Mouse (Mus musculus): ENCODE measurements around the gene Nfkbia.
A peak's percentile ranks its signal among the peaks of the same experiment; 100 is the strongest.

The Nfkbia gene

DNA sequence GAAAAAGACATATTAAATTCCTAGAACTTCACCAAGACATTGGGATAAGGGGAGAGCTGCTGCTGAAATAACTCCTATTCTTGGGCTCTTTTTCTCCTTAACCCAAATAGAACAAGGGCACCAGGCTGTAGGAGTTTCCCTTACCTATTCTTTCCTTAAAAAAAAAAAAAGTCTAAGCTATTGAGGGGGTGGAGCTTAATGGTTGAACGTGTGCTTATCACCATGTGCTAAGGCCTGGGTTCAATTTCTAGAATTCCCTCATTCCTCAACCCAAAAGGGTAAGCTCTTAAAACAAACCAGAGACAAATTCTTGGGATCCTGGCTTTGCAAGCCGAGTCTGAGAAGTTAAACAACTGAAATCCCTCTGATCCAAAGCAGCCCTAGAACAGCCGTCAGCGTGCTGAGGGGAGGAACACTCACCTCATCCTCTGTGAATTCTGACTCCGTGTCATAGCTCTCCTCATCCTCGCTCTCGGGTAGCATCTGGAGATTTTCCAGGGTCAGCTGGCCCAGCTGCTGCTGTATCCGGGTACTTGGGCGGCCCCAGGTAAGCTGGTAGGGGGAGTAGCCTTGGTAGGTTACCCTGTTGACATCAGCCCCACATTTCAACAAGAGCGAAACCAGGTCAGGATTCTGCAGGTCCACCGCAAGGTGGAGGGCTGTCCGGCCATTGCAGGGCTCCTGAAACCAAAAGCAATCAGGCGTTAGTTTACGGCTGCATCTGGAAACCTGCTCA lies 2.3 kb downstream of the Nfkbia start:
- no peak for DNase-seq (ENCODE audit: low spot score)

GRCm38 (mm10) chr12:55488661-55489447 lies 3.6 kb downstream of the Nfkbia start:
- DNase-seq (ENCODE audit: low spot score) = no peak

GRCm38 (mm10) chr12:55487843-55488660 lies 4.4 kb downstream of the Nfkbia start:
- DNase-seq (ENCODE audit: low spot score) = no peak

- DNase-seq (ENCODE audit: low spot score) = no peak
Observed at GRCm38 (mm10) chr12:55486923-55487674, 5.3 kb downstream of the Nfkbia start.

- DNase-seq (ENCODE audit: low spot score) = no peak
Observed at GRCm38 (mm10) chr12:55484800-55485199, 7.6 kb downstream of the Nfkbia start.

DNA sequence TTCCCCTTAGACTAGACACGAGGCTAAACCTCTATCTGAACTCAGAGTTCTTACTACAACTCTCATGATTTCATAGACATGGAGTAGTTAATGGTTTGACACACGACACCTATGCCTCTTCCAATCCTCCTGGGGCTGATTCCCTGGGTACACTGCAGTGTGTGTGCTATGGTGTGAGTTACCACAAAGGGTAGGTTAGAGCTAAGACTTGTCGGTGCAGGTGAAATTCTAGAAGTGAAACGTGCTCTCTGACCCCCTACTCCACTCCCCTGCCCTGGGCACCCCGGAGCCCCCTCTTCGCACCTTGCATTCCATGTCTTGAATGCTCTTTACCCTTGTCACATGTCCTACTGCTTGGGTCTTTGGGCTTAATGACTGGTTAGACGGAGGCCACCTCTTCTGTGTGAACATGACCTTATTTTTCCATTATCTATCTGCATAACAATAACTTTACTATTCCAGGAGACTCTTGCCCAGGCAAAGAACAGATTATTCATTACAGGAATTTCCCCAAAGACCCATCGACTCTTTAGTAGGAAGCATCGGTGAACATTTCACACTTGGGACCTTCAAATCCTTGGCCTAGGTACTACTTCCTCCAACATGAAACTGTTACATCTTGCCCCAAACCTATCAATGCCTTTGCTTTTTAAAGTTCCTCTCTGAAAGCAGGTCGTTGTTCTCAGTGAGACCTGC lies 8.2 kb downstream of the Nfkbia start:
- DNase-seq (ENCODE audit: low spot score) = no peak

- DNase-seq (ENCODE audit: low spot score) = no peak
Observed at GRCm38 (mm10) chr12:55483591-55483990, 8.9 kb downstream of the Nfkbia start.

GRCm38 (mm10) chr12:55482732-55483131 lies 9.7 kb downstream of the Nfkbia start:
- no peak for DNase-seq (ENCODE audit: low spot score)

- no peak for DNase-seq (ENCODE audit: low spot score)
Observed at GRCm38 (mm10) chr12:55481739-55482138, 10.7 kb downstream of the Nfkbia start.

DNA sequence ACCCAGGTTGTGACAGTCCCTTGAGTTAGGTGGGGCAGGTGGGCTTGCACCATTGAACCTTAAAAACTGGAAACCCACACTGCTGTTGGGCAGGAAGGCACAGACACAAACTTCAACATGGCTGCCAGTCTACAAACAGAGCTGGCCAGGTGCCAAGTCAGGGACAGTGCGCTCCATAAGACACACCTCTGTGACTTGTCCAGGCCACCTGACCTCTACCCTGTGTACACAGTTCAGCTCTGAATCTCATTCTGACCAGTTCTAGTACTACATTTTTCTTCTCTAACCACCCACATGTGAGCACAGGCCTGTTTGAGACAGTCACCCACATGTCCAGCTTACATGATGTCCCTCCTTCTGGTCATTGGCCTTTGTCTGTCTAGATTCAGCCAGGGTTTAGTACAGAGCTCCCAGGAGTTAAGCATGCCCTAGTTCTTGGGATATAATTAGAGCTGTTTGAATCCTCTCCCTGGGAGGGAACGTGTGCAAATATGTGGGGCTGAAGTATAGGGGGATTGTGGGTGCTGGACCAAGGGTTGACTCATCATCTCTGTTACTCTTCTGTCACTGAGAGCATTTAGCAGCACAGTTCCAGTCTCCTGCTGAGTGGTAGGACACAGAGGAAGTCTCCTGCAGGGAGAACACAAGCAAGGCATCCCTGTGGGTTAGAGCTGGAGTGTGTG lies 11.8 kb downstream of the Nfkbia start:
- DNase-seq (ENCODE audit: low spot score) = no peak

- no peak for DNase-seq (ENCODE audit: low spot score)
Observed at GRCm38 (mm10) chr12:55478901-55479300, 13.5 kb downstream of the Nfkbia start.

DNA sequence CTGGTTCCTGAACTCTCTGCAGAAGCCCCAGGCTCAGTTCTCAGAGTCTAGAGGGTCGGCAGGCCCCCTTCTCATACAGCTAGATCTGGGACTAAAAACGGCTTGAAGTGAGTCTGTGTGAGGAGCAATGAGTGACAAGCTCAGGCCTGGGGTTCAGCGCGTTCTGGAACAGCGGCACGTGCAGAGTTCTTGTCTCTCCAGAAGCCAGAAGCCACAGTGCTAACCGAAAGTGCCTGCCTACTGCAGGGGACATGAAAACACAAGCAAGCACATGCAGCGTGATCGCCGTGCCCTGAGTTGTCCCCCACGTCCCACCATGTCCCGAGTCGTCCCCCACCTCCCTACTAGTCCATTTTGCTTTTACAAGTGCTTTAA lies 18.3 kb downstream of the Nfkbia start:
- DNase-seq (ENCODE audit: low spot score) = no peak

GRCm38 (mm10) chr12:55473250-55474208 lies 18.9 kb downstream of the Nfkbia start:
- DNase-seq (ENCODE audit: low spot score) = peak; percentile 48

GRCm38 (mm10) chr12:55471344-55471743 lies 21.1 kb downstream of the Nfkbia start:
- DNase-seq (ENCODE audit: low spot score) = no peak

- DNase-seq (ENCODE audit: low spot score) = no peak
Observed at GRCm38 (mm10) chr12:55470442-55470841, 22.0 kb downstream of the Nfkbia start.

DNA sequence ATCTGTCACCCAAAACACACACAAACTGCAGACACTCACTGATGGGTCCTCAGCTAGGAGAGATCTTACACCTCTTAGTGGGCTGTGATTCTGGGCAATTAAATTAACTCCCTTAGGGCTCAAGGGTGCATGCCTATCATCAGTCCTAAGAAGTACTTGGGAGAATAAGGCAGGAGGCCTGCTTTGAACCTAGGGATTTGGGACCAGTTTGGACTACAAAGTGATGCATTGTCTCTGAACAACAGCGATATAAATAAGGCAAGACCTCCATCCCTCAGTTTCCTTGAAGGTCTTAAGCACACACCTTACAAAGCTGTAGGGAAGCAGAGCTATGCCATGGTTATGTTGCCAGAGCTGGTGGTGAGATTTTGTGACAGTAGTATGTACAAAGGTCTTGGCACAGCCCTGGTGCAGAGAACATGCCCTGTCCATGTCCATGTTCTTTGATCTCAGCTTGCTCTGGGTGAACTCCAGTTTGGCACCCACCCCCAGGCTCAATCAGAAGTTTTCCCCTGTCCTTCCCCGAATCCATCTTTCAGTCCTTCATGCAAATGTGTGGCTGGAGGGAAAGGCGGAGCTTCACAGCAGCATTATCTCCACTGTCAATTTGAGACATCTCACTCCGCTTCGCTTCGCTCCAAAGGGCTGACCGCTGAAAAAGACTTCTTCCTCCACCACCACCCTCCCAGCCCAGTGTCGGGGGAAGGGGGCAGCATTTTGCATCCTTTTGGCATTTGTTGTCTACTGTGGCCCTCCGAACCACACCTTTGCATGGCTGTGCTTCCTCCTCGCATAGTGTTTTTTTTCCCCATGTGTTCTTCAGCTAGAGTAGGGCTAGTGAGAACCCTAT lies 24.9 kb downstream of the Nfkbia start:
- no peak for DNase-seq (ENCODE audit: low spot score)

DNA sequence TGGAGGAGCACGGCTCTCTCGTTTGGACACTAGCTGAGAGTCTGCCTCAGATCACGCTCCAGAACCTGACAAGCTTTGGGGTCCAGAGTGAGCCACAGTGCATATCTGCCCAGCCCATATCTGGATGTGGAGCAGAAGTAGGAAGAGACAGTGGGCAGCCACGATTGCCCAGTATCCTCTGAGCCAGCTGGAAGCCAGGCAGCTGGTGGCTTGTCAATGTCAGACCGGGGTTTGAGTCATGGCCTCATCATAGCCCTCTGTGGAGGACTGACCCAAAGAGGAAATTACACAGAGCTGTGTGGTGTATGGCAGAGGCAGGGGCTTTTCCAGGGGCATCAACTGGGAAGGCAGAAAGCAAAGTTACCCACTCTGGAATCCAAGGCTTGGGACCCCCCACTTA lies 25.6 kb downstream of the Nfkbia start:
- no peak for DNase-seq (ENCODE audit: low spot score)

DNA sequence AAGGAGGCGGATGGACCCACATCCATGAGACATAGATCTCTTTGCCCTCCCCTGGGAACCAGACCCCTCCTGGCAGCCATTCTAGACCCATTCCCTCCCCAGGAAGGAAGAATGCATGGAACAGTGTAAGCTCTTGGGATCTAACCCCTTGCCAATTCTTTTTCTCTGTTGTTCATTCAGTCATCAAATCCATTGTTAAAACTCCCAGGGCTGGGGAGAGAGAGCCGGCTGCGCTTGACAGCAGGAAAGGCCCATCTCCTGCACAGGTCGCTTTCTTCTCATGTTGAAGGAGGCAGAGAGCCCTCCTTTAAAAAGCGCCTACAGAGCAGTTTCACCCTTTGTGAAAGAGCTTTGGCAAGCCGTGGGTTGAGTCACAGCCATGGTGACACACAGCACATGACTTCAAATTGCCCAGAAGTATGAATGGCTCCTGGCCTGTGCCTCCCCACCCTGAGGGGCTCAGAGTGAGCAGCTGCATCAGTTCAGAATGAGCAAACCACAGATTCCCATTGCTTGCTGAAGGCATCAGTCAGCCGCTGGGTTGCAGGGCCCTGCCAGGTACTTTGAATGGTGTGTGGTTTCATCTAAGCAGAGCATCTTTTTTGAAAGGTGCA lies 26.3 kb downstream of the Nfkbia start:
- DNase-seq (ENCODE audit: low spot score) = no peak

All from ovary, postnatal 36 days (tissue).